Mouse (Mus musculus): ENCODE data around the gene Olfr1425. TPM values are rescaled to one million over a fixed set of nuclear protein-coding genes. Genes with fewer than 3 reads are reported as not detected.
"Not testable (repeated sequence)": the region's sequence is repeated elsewhere in the genome, so short reads cannot be mapped to it uniquely, and the experiment has no call there.

Gene Olfr1425
- not detected in 2 replicates for polyA plus RNA-seq (2015; fragmentation: Nextera tagmentation; extraction: Ambion mirVana)

- H3K27ac ChIP-seq; H3K9me3 ChIP-seq; ATAC-seq (ENCODE audit: low FRiP score, low read depth); H3K4me1 ChIP-seq; H3K4me3 ChIP-seq; H3K36me3 ChIP-seq; H3K9ac ChIP-seq; H3K4me2 ChIP-seq (replicated peaks); H3K27me3 ChIP-seq: not testable (repeated sequence)
- 79% methylated on average over 4 of the region's 4 CpGs for WGBS
Measured at GRCm38 (mm10) chr19:12077631-12078030, at the start of gene Olfr1425. Olfr1425 (minus strand) TSS chr19:12077731.

- H3K4me2 ChIP-seq (replicated peaks), result no peak within 1 kb of the TSS
- 61% methylated on average over 3 of the region's 3 CpGs for WGBS
- ATAC-seq (ENCODE audit: low FRiP score, low read depth), result no peak
Measured at GRCm38 (mm10) chr19:12123103-12123502, 45.6 kb upstream of the Olfr1425 start, which contains the start of gene Olfr76. Olfr76 (minus strand) TSS chr19:12123203.

DNA sequence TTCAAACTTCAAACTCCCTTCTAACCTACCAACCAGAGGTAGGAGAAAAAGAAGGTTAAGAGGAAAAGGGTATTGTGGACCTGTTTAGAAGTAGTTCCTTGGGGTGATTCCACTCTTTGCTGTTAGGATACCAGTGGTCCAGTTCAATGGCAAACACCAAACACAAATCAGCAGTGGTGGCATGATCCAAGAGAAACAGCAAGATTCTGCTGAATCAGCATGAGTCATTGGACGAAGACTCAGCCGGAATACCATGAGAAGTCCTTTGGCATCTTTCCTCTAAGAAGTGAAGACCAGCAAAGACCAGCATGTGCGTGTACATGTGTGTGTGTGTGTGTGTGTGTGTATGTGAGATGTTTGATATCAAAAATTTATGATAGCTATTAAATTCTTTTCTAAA lies 38.9 kb upstream of the Olfr1425 start:
- H3K9ac ChIP-seq, result no peak overlapping the region
- H3K27ac ChIP-seq, result no peak overlapping the region
- no peak for ATAC-seq (ENCODE audit: low FRiP score, low read depth)
- no peak overlapping the region for H3K4me3 ChIP-seq
- H3K4me2 ChIP-seq (replicated peaks), result no peak overlapping the region
- no peaks in the 10 kb centered on the region for H3K27me3 ChIP-seq
- no peaks in the 10 kb centered on the region for H3K4me1 ChIP-seq
- WGBS, result 87% methylated on average over 3 of the region's 3 CpGs
- H3K36me3 ChIP-seq, result no peaks in the 10 kb centered on the region
- H3K9me3 ChIP-seq, result no peaks in the 10 kb centered on the region

More at GRCm38 (mm10) chr19:12123103-12123502, 45.6 kb upstream of the Olfr1425 start, which contains the start of gene Olfr76:
- Histone ChIP-seq H3K4me3 (no peak within 1 kb of the TSS), H3K36me3 (no peaks in the 10 kb centered on the region), H3K27me3 (no peaks in the 10 kb centered on the region), H3K4me1 (no peaks in the 10 kb centered on the region), H3K9ac (no peak within 1 kb of the TSS), H3K27ac (no peak within 1 kb of the TSS), H3K9me3 (no peaks in the 10 kb centered on the region)

DNA sequence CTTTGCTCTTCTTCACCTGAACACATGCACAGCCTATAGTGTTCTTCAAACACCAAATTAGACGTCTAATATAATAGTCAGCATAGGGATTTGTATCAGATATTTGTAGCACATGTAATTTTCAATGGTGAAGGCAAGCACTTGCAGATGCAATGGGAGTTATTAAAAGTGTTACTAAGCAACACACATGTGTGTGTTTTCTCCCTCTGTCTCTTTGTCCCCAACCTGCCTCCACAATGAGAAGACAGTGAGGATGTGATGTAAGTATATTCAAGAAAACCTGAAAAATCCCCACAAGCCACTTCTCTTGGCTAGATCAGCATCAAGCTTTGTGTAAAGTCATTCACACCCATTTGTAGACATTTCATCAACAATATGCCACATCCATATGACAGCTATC lies 38.3 kb upstream of the Olfr1425 start, which contains the start of gene Olfr1428:
Olfr1428 (minus strand) TSS at position 101 of the 400 bp plus-strand sequence.
- 88% methylated on average over 1 of the region's 1 CpGs for WGBS
- no peak for ATAC-seq (ENCODE audit: low FRiP score, low read depth)
- no peaks in the 10 kb centered on the region for H3K27me3 ChIP-seq
- H3K4me2 ChIP-seq (replicated peaks), result no peak within 1 kb of the TSS
- H3K9ac ChIP-seq, result no peak within 1 kb of the TSS
- no peak within 1 kb of the TSS for H3K4me3 ChIP-seq
- H3K27ac ChIP-seq, result no peak within 1 kb of the TSS
- no peaks in the 10 kb centered on the region for H3K9me3 ChIP-seq
- H3K4me1 ChIP-seq, result no peaks in the 10 kb centered on the region
- no peaks in the 10 kb centered on the region for H3K36me3 ChIP-seq

DNA sequence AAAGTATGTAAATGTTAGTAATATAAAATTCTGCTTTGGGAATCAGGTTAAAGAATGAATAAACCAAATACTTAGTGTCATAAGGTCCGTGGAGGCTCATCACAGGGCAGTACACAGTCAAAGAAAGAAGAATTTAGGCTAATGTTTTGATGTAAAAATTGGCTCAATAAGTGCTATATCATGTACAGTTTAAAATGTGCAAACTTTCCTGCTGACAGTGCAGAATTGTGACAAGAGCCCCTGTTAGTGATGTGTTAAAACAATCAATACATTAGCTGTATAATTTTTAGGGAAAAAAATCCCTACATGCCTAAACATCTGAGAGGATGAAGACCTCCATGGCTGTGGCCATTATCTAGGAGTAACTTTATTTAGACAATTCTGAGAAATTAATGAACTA lies 36.3 kb upstream of the Olfr1425 start:
- Histone ChIP-seq H3K9me3 (no peaks in the 10 kb centered on the region), H3K27ac (no peak overlapping the region), H3K4me3 (no peak overlapping the region), H3K36me3 (no peaks in the 10 kb centered on the region), H3K9ac (no peak overlapping the region), H3K27me3 (no peaks in the 10 kb centered on the region), H3K4me2 (replicated peaks) (no peak overlapping the region), H3K4me1 (no peaks in the 10 kb centered on the region)
- ATAC-seq (ENCODE audit: low FRiP score, low read depth), result no peak
- 67% methylated on average over 1 of the region's 1 CpGs for WGBS

DNA sequence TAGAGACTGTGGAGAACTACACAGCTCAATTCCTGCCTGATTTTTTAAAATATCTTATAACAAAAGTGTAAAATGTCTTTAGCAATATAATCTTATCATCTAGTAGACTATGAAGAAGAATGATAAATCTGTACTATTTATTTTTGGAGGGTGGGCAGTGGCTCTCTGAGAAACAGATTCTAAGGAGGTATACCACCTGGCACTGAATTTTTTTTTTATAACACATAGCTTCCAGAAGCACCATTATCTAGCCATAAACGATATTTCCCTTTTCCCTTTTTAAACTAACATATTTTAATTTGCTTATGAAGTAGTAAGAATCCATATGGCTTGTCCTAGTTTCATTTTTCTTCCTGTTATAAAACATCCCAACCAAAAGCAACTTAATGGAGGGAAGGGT lies 27.0 kb upstream of the Olfr1425 start:
- no peaks in the 10 kb centered on the region for H3K36me3 ChIP-seq
- no peak overlapping the region for H3K4me3 ChIP-seq
- H3K27ac ChIP-seq, result no peak overlapping the region
- H3K4me1 ChIP-seq, result no peaks in the 10 kb centered on the region
- H3K9ac ChIP-seq, result no peak overlapping the region
- no peak overlapping the region for H3K4me2 ChIP-seq (replicated peaks)
- H3K27me3 ChIP-seq, result no peaks in the 10 kb centered on the region
- no peak for ATAC-seq (ENCODE audit: low FRiP score, low read depth)
- no peaks in the 10 kb centered on the region for H3K9me3 ChIP-seq
- 48% methylated on average over 1 of the region's 1 CpGs for WGBS

- Histone ChIP-seq H3K27ac (no peak within 1 kb of the TSS), H3K4me1 (no peaks in the 10 kb centered on the region), H3K36me3 (no peaks in the 10 kb centered on the region), H3K27me3 (no peaks in the 10 kb centered on the region), H3K9me3 (no peaks in the 10 kb centered on the region), H3K9ac (no peak within 1 kb of the TSS), H3K4me2 (replicated peaks) (no peak within 1 kb of the TSS), H3K4me3 (no peak within 1 kb of the TSS)
- ATAC-seq (ENCODE audit: low FRiP score, low read depth), result no peak
- 90% methylated on average over 2 of the region's 2 CpGs for WGBS
Measured at GRCm38 (mm10) chr19:12103234-12103633, 25.7 kb upstream of the Olfr1425 start, which contains the start of gene Olfr1427. Olfr1427 (minus strand) TSS chr19:12103334.

- H3K27me3 ChIP-seq, result no peaks in the 10 kb centered on the region
- no peaks in the 10 kb centered on the region for H3K36me3 ChIP-seq
- 74% methylated on average over 1 of the region's 1 CpGs for WGBS
- no peak within 1 kb of the TSS for H3K27ac ChIP-seq
- H3K4me1 ChIP-seq, result no peaks in the 10 kb centered on the region
- no peak within 1 kb of the TSS for H3K4me3 ChIP-seq
- no peaks in the 10 kb centered on the region for H3K9me3 ChIP-seq
- H3K9ac ChIP-seq, result no peak within 1 kb of the TSS
- no peak for ATAC-seq (ENCODE audit: low FRiP score, low read depth)
- no peak within 1 kb of the TSS for H3K4me2 ChIP-seq (replicated peaks)
Measured at GRCm38 (mm10) chr19:12091913-12092312, 14.4 kb upstream of the Olfr1425 start, which contains the start of gene Olfr1426. Olfr1426 (minus strand) TSS chr19:12092013.

- H3K36me3 ChIP-seq; H3K4me2 ChIP-seq (replicated peaks); H3K4me1 ChIP-seq; H3K9ac ChIP-seq; H3K4me3 ChIP-seq; H3K9me3 ChIP-seq; H3K27me3 ChIP-seq; H3K27ac ChIP-seq; ATAC-seq (ENCODE audit: low FRiP score, low read depth): not testable (repeated sequence)
- 83% methylated on average over 1 of the region's 1 CpGs for WGBS
Measured at GRCm38 (mm10) chr19:12069546-12069945, 8.0 kb downstream of the Olfr1425 start.

DNA sequence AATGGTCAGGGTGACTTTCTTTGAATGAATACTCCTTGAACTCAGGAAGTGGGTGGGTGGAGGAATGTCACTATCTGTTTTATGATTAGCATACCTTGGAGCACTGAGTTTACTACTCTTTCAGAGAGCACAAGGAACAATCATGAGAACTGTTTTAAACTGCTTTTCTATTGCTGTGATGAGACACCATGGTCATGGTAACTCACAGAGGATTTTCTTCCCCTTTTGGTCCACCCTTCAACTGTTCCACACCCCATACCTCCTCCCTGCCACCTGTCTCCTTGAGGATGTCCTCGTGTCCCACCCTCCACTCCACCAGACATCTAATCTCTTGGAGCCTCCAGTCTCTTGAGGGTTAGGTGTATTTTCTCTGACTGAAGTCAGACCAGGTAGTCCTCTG lies 9.7 kb downstream of the Olfr1425 start:
- not testable (repeated sequence) for H3K4me3 ChIP-seq

DNA sequence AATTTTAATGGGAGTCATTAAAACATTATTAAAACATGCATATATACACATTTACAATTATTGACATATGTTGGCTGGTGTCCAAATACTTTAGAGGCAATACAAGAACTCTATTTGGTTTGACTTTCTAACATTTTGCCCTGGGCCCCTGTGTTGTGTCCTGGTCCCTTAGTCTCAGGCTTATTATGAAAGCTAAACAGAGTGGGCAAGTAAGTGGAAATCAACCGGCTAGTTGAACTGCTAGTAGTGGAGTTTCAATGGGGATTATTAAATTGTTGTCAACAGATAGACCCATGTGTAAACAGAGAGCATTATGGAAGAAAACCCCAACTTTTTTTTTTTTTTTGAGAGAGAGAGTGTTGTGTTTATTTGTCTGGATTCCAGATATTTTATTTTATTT lies 14.9 kb downstream of the Olfr1425 start, which contains the start of gene Olfr1424:
Olfr1424 (minus strand) TSS at position 101 of the 400 bp plus-strand sequence.
- not testable (repeated sequence) for H3K4me3 ChIP-seq; H3K27me3 ChIP-seq; H3K9me3 ChIP-seq; H3K4me2 ChIP-seq (replicated peaks); H3K9ac ChIP-seq; H3K36me3 ChIP-seq; H3K27ac ChIP-seq; ATAC-seq (ENCODE audit: low FRiP score, low read depth); H3K4me1 ChIP-seq
- WGBS, result 76% methylated on average over 1 of the region's 1 CpGs

More for the DNA sequence above, 9.7 kb downstream of the Olfr1425 start:
- not testable (repeated sequence) for H3K36me3 ChIP-seq; H3K9me3 ChIP-seq; ATAC-seq (ENCODE audit: low FRiP score, low read depth); H3K4me1 ChIP-seq; H3K27ac ChIP-seq; H3K27me3 ChIP-seq; H3K4me2 ChIP-seq (replicated peaks); H3K9ac ChIP-seq
- 64% methylated on average over 1 of the region's 1 CpGs for WGBS

DNA sequence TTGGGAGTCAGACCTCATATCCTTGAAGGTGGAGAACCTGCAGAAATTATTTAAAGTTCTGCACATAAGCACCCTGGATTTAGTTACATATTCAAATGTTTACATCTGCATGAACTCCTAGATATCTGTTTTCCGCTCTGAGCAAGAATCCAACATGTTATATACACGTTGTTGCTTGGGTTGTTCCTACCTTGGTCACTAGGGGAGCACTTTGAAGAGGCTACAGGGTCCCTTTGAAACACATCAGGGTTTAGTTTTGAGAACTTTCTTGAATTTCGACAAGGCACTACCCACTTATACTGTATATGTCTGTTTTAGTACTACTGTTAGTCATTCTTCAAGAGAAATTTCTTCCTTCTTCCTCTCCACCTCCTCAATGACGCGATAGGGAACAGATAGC lies 34.4 kb downstream of the Olfr1425 start:
- no peak for ATAC-seq (ENCODE audit: low FRiP score, low read depth)
- Histone ChIP-seq H3K9me3 (0 out of 2 replicates have a peak, but pooled peaks cover 3% of the 10 kb centered on the region), H3K27ac (no peak overlapping the region), H3K36me3 (no peaks in the 10 kb centered on the region), H3K9ac (no peak overlapping the region), H3K4me3 (no peak overlapping the region), H3K4me1 (no peaks in the 10 kb centered on the region), H3K27me3 (no peaks in the 10 kb centered on the region), H3K4me2 (replicated peaks) (no peak overlapping the region)
- 94% methylated on average over 5 of the region's 5 CpGs for WGBS

GRCm38 (mm10) chr19:12041217-12041616 lies 36.3 kb downstream of the Olfr1425 start, which contains the start of gene Olfr1423:
Olfr1423 (minus strand) TSS chr19:12041317.
- no peaks in the 10 kb centered on the region for H3K4me1 ChIP-seq
- H3K4me3 ChIP-seq, result no peak within 1 kb of the TSS
- 55% methylated on average over 2 of the region's 2 CpGs for WGBS
- ATAC-seq (ENCODE audit: low FRiP score, low read depth), result no peak
- H3K9ac ChIP-seq, result no peak within 1 kb of the TSS
- no peak within 1 kb of the TSS for H3K27ac ChIP-seq
- 0 out of 2 replicates have a peak, but pooled peaks cover 3% of the 10 kb centered on the region for H3K9me3 ChIP-seq
- H3K4me2 ChIP-seq (replicated peaks), result no peak within 1 kb of the TSS
- H3K27me3 ChIP-seq, result no peaks in the 10 kb centered on the region
- no peaks in the 10 kb centered on the region for H3K36me3 ChIP-seq

Data from limb, embryonic 13.5 days (tissue).